Mouse (Mus musculus): ENCODE measurements at regions not wholly inside any gene's neighbourhood (a gene's known extent, or its start where the extent isn't known, plus 50 kb on each side); places are given as distances from the start of the nearest gene placed in this dataset.

GRCm38 (mm10) chr4:69753086-69753485 lies 657.2 kb downstream of the Cdk5rap2 start:
- DNase-seq: no peak

- DNase-seq: no peak
Measured at GRCm38 (mm10) chr4:69739833-69740510, 670.3 kb downstream of the Cdk5rap2 start.

All from adrenal gland, adult 2 months (tissue).